Mouse (Mus musculus) heart, embryonic 14.5 days (tissue): ENCODE results near the gene Amdhd2. TPM values are rescaled to one million over a fixed set of nuclear protein-coding genes. Genes with fewer than 3 reads are reported as not detected.
"Not testable (repeated sequence)": the region's sequence is repeated elsewhere in the genome, so short reads cannot be mapped to it uniquely, and the experiment has no call there.

Experiments used
- ATAC-seq: fragments of 200-750 bp; cut with Nextera tagmentation; 2 replicates; pipeline ENCODE4 v1.8.0; 2017; ENCODE audit warnings: low read depth, moderate TSS enrichment; ENCODE audit not compliant: insufficient number of reproducible peaks, insufficient read depth, low FRiP score
- H3K27ac ChIP-seq, 2 experiments: fragments of 200-500 bp in 1 of 2; fragments of 300-500 bp in 1 of 2; sonication (generic) in 1 of 2; replicated peaks in 1 of 2; 2 replicates each; pipeline ENCODE4 v1.5.1; 2012 to 2014; ENCODE audit warnings: low read depth in 2 of 2, low read length in 2 of 2, control low read depth in 1 of 2, mild to moderate bottlenecking in 1 of 2, mixed read lengths in 1 of 2; ENCODE audit not compliant: control insufficient read depth in 1 of 2, insufficient read depth in 1 of 2
- H3K27me3 ChIP-seq: fragments of 300-500 bp; sonication (generic); 2 replicates; pipeline ENCODE4 v1.6.1; 2014; ENCODE audit warnings: mild to moderate bottlenecking, low read length, control low read depth; ENCODE audit not compliant: control insufficient read depth, insufficient read depth
- H3K36me3 ChIP-seq: fragments of 300-500 bp; sonication (generic); 2 replicates; pipeline ENCODE4 v1.6.1; 2014; ENCODE audit warnings: mild to moderate bottlenecking, control low read depth, low read length, mixed read lengths; ENCODE audit not compliant: control insufficient read depth, insufficient read depth
- H3K4me1 ChIP-seq, 2 experiments: fragments of 200-500 bp in 1 of 2; fragments of 300-500 bp in 1 of 2; sonication (generic) in 1 of 2; 2 replicates each; pipeline ENCODE4 v1.6.1; 2012 to 2014; ENCODE audit warnings: low read length in 2 of 2, control low read depth in 1 of 2, mixed read lengths in 1 of 2; ENCODE audit not compliant: control insufficient read depth in 2 of 2, insufficient read depth in 2 of 2
- H3K4me2 ChIP-seq: fragments of 300-500 bp; sonication (generic); 2 replicates; pipeline ENCODE4 v1.6.1; 2014; ENCODE audit warnings: mild to moderate bottlenecking, low read length
- H3K4me3 ChIP-seq, 2 experiments: fragments of 200-500 bp in 1 of 2; fragments of 300-500 bp in 1 of 2; sonication (generic) in 1 of 2; 2 replicates each; pipeline ENCODE4 v1.5.1; 2012 to 2014; ENCODE audit warnings: low read length in 2 of 2, mild to moderate bottlenecking in 2 of 2, control low read depth in 1 of 2, low read depth in 1 of 2, moderate library complexity in 1 of 2; ENCODE audit not compliant: control insufficient read depth in 1 of 2, insufficient read depth in 1 of 2
- H3K9ac ChIP-seq: fragments of 300-500 bp; sonication (generic); 2 replicates; pipeline ENCODE4 v1.6.1; 2014; ENCODE audit warnings: mild to moderate bottlenecking, low read length
- H3K9me3 ChIP-seq: fragments of 300-500 bp; sonication (generic); 2 replicates; pipeline ENCODE4 v1.6.1; 2016; ENCODE audit warnings: low read length, control low read depth; ENCODE audit not compliant: control insufficient read depth
- WGBS: fragments of 180-500 bp; shearing (Covaris S2); extraction: QIAGEN DNeasy Blood & Tissue Kit; methylation state at CpG from one replicate; pipeline ENCODE4 v1.1.7; 2014; 5-methylcytosine and 5-hydroxymethylcytosine counted together
- polyA plus RNA-seq: library from polyadenylated mRNA; unstranded; fragments of >200 nt; fragmentation: Nextera tagmentation; extraction: Ambion mirVana; gene quantifications from 2 replicates; pipeline ENCODE4 v1.2.1, GENCODE M21; 2014

Amdhd2 gene
- polyA plus RNA-seq, 1 experiment from 2014 or later, result 23.6 TPM

DNA sequence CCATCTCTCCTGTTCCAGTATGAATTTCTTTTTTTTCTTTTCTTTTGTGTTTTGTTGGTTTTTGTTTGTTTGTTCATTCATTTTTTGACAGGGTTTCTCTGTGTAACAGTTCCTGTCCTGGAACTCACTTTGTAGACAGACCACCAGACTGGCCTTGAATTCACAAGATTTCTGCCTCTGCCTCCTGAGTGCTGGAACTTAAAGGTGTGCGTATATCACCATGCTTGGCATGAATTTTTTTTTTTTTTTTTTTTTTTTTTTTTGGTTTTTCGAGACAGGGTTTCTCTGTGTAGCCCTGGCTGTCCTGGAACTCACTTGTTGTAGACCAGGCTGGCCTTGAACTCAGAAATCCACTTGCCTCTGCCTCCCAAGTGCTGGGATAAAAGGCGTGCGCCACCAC is 34.3 kb downstream of the Amdhd2 start:
- not testable (repeated sequence) for ATAC-seq, H3K9ac ChIP-seq, H3K4me1 ChIP-seq, H3K4me2 ChIP-seq, H3K36me3 ChIP-seq, H3K27ac ChIP-seq, H3K9me3 ChIP-seq, H3K4me3 ChIP-seq, H3K27me3 ChIP-seq
- 88% methylated on average over 4 of the region's 4 CpGs for WGBS

DNA sequence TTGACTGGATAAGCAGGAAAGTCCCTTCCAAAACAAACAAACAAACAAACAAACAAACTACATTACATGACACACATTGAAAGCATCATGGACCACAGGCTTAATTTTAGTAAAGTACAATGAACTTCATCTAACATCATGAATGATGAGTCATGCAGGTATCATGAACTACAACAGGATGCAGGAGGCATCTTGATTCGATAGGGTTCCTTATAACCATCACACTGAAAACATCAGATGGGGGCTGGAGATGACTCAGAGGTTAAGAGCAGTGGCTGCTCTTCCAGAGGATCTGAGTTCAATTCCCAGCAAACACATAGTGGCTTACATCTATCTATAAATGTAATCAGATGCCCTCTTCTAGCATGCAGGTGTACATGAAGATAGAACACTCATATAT is 36.0 kb downstream of the Amdhd2 start:
- ATAC-seq, result no peak
- no peak overlapping the region for H3K4me3 ChIP-seq
- H3K4me2 ChIP-seq, result no peak overlapping the region
- 0 out of 4 replicates have a peak, but pooled peaks cover 0 to 4% of the 10 kb centered on the region in 2 experiments for H3K4me1 ChIP-seq
- no peak overlapping the region for H3K9ac ChIP-seq
- H3K9me3 ChIP-seq, result no peaks in the 10 kb centered on the region
- 78% methylated on average over 1 of the region's 1 CpGs for WGBS
- H3K36me3 ChIP-seq, result no peaks in the 10 kb centered on the region
- H3K27me3 ChIP-seq, result no peaks in the 10 kb centered on the region
- no peak overlapping the region for H3K27ac ChIP-seq

DNA sequence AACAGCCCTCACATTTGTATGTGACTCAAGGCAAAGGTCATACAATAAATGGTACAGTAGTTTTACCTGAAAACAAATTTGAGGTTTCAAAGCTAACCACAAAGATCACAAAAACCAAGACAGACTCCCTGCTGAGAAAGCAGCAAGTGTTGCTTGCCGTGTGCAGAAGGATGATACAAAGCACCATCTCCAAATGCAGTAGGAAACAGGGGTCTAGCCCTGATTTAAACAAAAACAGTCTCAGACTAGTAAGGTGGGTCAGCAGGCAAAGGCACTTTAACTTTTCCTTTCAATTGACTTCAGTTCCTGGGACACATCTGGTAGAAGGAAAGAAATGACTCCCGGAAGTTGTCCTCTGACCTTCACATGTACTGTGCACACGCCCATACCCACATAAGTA is 36.8 kb downstream of the Amdhd2 start:
- Histone ChIP-seq H3K4me1 (0 out of 4 replicates have a peak, but pooled peaks cover 0 to 4% of the 10 kb centered on the region in 2 experiments), H3K4me2 (no peak overlapping the region), H3K9me3 (no peaks in the 10 kb centered on the region), H3K9ac (no peak overlapping the region), H3K27ac (no peak overlapping the region), H3K27me3 (no peaks in the 10 kb centered on the region), H3K36me3 (no peaks in the 10 kb centered on the region), H3K4me3 (no peak overlapping the region)
- 83% methylated on average over 3 of the region's 3 CpGs for WGBS
- no peak for ATAC-seq

DNA sequence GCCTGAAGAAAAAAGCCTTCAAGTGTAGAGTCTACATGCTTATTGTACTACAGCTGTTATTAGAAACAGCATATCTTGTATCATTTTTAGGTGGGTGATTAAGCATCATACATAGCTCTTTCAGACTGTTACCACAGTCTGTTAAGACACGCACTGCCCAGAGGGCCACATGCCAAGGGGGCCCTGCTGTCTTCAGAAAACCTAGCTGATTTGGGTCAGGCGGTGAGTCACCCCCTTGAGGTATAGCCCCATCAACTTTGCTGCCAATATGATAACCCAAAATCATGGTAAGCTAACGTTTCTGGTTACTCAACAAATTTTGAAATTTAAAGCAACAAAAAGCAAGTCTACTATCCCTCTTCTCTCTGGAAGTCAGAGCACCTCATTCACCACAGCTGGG is 44.1 kb downstream of the Amdhd2 start:
- Histone ChIP-seq H3K4me2 (no peak overlapping the region), H3K27ac (no peak overlapping the region), H3K4me3 (no peak overlapping the region), H3K9me3 (no peaks in the 10 kb centered on the region), H3K36me3 (no peaks in the 10 kb centered on the region), H3K9ac (no peak overlapping the region), H3K27me3 (no peaks in the 10 kb centered on the region), H3K4me1 (peaks cover 0 to 6% of the 10 kb centered on the region in 2 experiments; a peak in 1 of 4 replicates)
- WGBS, result 73% methylated on average over 3 of the region's 3 CpGs
- no peak for ATAC-seq

- no peak for ATAC-seq
- no peak overlapping the region for H3K4me2 ChIP-seq
- no peaks in the 10 kb centered on the region for H3K9me3 ChIP-seq
- no peak overlapping the region for H3K9ac ChIP-seq
- WGBS, result 83% methylated on average over 4 of the region's 4 CpGs
- no peak overlapping the region for H3K27ac ChIP-seq
- H3K4me1 ChIP-seq, result peaks cover 5 to 17% of the 10 kb centered on the region in 2 experiments; a peak in 3 of 4 replicates
- H3K27me3 ChIP-seq, result no peaks in the 10 kb centered on the region
- H3K36me3 ChIP-seq, result peaks cover 29% of the 10 kb centered on the region
- H3K4me3 ChIP-seq, result no peak overlapping the region
These were observed 50.5 kb downstream of the Amdhd2 start for GRCm38 (mm10) chr17:24113031-24113430.

DNA sequence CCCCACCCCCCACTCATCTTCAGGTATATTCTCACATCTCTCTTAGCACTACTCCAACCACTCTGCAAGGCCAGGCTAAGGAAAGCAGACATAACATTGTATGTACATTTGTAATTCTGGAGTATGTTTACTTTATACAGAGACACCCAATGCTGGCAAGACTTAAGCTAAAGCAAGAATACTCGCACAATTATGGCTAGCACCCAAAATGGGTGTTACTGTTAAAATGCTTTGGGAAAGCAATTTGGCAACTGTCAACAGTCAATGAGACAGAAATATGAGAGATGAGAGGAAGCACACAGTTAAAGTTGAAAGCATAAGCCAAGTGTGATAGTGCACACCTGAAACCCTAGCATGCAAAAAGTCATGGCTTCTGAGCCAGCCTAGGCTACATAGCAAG is 52.3 kb downstream of the Amdhd2 start:
- no peak overlapping the region for H3K27ac ChIP-seq
- H3K36me3 ChIP-seq, result peaks cover 47% of the 10 kb centered on the region
- H3K4me1 ChIP-seq, result peaks cover 5 to 15% of the 10 kb centered on the region in 2 experiments; a peak in 3 of 4 replicates
- 84% methylated on average over 1 of the region's 1 CpGs for WGBS
- no peak overlapping the region for H3K4me3 ChIP-seq
- no peak overlapping the region for H3K4me2 ChIP-seq
- no peaks in the 10 kb centered on the region for H3K27me3 ChIP-seq
- no peak overlapping the region for H3K9ac ChIP-seq
- H3K9me3 ChIP-seq, result no peaks in the 10 kb centered on the region
- ATAC-seq, result no peak

GRCm38 (mm10) chr17:24108896-24109295 is 54.7 kb downstream of the Amdhd2 start:
- H3K4me3 ChIP-seq, result no peak overlapping the region
- ATAC-seq, result peak; percentile 64; the same call in 1 of the 2 replicates
- no peak overlapping the region for H3K4me2 ChIP-seq
- H3K36me3 ChIP-seq, result peaks cover 67% of the 10 kb centered on the region
- peaks cover 5 to 11% of the 10 kb centered on the region in 2 experiments; a peak in 3 of 4 replicates for H3K4me1 ChIP-seq
- WGBS, result 18% methylated on average over 1 of the region's 1 CpGs
- no peaks in the 10 kb centered on the region for H3K9me3 ChIP-seq
- H3K27ac ChIP-seq, result peak overlapping the region; percentile 41 to 80
- no peaks in the 10 kb centered on the region for H3K27me3 ChIP-seq
- H3K9ac ChIP-seq, result no peak overlapping the region
